8 mouse cellular contexts compared by ENCODE assay signal in genomic region chr2:167765072-167765800, GRCm38 (mm10).
DNase-seq lines count a peak whose midpoint lies in the region; ATAC-seq and TF ChIP-seq lines count a peak whose summit lies in the region.

No protein-coding gene starts in this region.

- TF ChIP-seq POLR2A in bone marrow, adult 2 months (IDR thresholded peaks at IDR 0.05; ENCODE audit: borderline replicate concordance, control insufficient read depth, low read depth, low read length) = no peak

- H3K9ac ChIP-seq in embryonic facial prominence, embryonic 13.5 days = 0 out of 2 replicates have a peak overlapping the region, but pooled peaks have one; percentile 6
- peak overlapping the region; percentile 32; the same call in 1 of the 2 replicates for H3K9ac ChIP-seq in kidney, embryonic 14.5 days (ENCODE audit: low read depth, low read length)
- no peak overlapping the region for H3K9ac ChIP-seq in limb, embryonic 15.5 days
- no peak overlapping the region for H3K9ac ChIP-seq in midbrain, embryonic 15.5 days

- 31% methylated on average over 22 of the region's 22 CpGs for WGBS in bone marrow, adult 2 months
- 50% methylated on average over 22 of the region's 22 CpGs for WGBS in embryonic facial prominence, embryonic 13.5 days
- 24% methylated on average over 22 of the region's 22 CpGs for WGBS in kidney, embryonic 14.5 days
- WGBS in limb, embryonic 15.5 days = 43% methylated on average over 22 of the region's 22 CpGs
- WGBS in midbrain, embryonic 15.5 days = 47% methylated on average over 22 of the region's 22 CpGs

- H3K4me1 ChIP-seq in bone marrow, adult 2 months (ENCODE audit: control insufficient read depth, insufficient read depth, low read length) = peaks cover 2% of the 10 kb centered on the region; the same call in 1 of the 2 replicates
- peaks cover 34% of the 10 kb centered on the region for H3K4me1 ChIP-seq in embryonic facial prominence, embryonic 13.5 days
- peaks cover 17% of the 10 kb centered on the region for H3K4me1 ChIP-seq in kidney, embryonic 14.5 days (ENCODE audit: control insufficient read depth, insufficient read depth, low read length)
- H3K4me1 ChIP-seq in limb, embryonic 15.5 days = peaks cover 41% of the 10 kb centered on the region
- no peaks in the 10 kb centered on the region for H3K4me1 ChIP-seq in midbrain, embryonic 15.5 days

- peak; percentile 99 for DNase-seq in 3T3-L1 (ENCODE audit: low read depth, low spot score)
- DNase-seq in heart, adult 8-10 months (ENCODE audit: low spot score) = peak; percentile 93
- DNase-seq in testis, postnatal 14 days (ENCODE audit: low spot score) = peak; percentile 75

- no peaks in the 10 kb centered on the region for H3K36me3 ChIP-seq in embryonic facial prominence, embryonic 13.5 days
- H3K36me3 ChIP-seq in kidney, embryonic 14.5 days (ENCODE audit: control insufficient read depth, insufficient read depth, low read length) = no peaks in the 10 kb centered on the region
- H3K36me3 ChIP-seq in limb, embryonic 15.5 days = no peaks in the 10 kb centered on the region
- no peaks in the 10 kb centered on the region for H3K36me3 ChIP-seq in midbrain, embryonic 15.5 days (replicated peaks)

- peak; percentile 32; the same call in 1 of the 2 replicates for ATAC-seq in embryonic facial prominence, embryonic 13.5 days (ENCODE audit: insufficient number of reproducible peaks, insufficient read depth, low FRiP score, low TSS enrichment, low read depth)
- ATAC-seq in kidney, embryonic 14.5 days (ENCODE audit: low FRiP score, low TSS enrichment) = peak; percentile 84
- no peak for ATAC-seq in limb, embryonic 15.5 days (ENCODE audit: insufficient number of reproducible peaks, low FRiP score, low TSS enrichment, low read depth)
- ATAC-seq in midbrain, embryonic 15.5 days (replicated peaks) = peak; percentile 33; the same call in 1 of the 2 replicates

- no peak overlapping the region for H3K4me3 ChIP-seq in bone marrow, adult 2 months (replicated peaks; ENCODE audit: control insufficient read depth, low read depth, low read length)
- no peak overlapping the region for H3K4me3 ChIP-seq in embryonic facial prominence, embryonic 13.5 days
- no peak overlapping the region for H3K4me3 ChIP-seq in kidney, embryonic 14.5 days (ENCODE audit: low read length)
- no peak overlapping the region for H3K4me3 ChIP-seq in limb, embryonic 15.5 days
- H3K4me3 ChIP-seq in midbrain, embryonic 15.5 days = no peak overlapping the region

- peak overlapping the region; percentile 45 for H3K27ac ChIP-seq in bone marrow, adult 2 months (ENCODE audit: control insufficient read depth, insufficient read depth, low read depth, low read length, poor library complexity)
- H3K27ac ChIP-seq in embryonic facial prominence, embryonic 13.5 days = peak overlapping the region; percentile 16; the same call in 1 of the 2 replicates
- peak overlapping the region; percentile 52 for H3K27ac ChIP-seq in kidney, embryonic 14.5 days (ENCODE audit: low read depth, low read length)
- peak overlapping the region; percentile 4; the same call in 1 of the 2 replicates for H3K27ac ChIP-seq in limb, embryonic 15.5 days
- no peak overlapping the region for H3K27ac ChIP-seq in midbrain, embryonic 15.5 days

- no peak for TF ChIP-seq CTCF in bone marrow, adult 2 months (IDR thresholded peaks at IDR 0.05; ENCODE audit: control insufficient read depth, insufficient read depth, low read length)

- no peak overlapping the region for H3K4me2 ChIP-seq in embryonic facial prominence, embryonic 13.5 days
- peak overlapping the region; percentile 8; the same call in 1 of the 2 replicates for H3K4me2 ChIP-seq in kidney, embryonic 14.5 days (replicated peaks; ENCODE audit: low read depth, low read length)
- H3K4me2 ChIP-seq in limb, embryonic 15.5 days = no peak overlapping the region
- no peak overlapping the region for H3K4me2 ChIP-seq in midbrain, embryonic 15.5 days

- no peaks in the 10 kb centered on the region for H3K27me3 ChIP-seq in embryonic facial prominence, embryonic 13.5 days
- H3K27me3 ChIP-seq in kidney, embryonic 14.5 days (ENCODE audit: control insufficient read depth, insufficient read depth, low read length) = no peaks in the 10 kb centered on the region
- no peaks in the 10 kb centered on the region for H3K27me3 ChIP-seq in limb, embryonic 15.5 days
- no peaks in the 10 kb centered on the region for H3K27me3 ChIP-seq in midbrain, embryonic 15.5 days (replicated peaks)

- H3K9me3 ChIP-seq in embryonic facial prominence, embryonic 13.5 days = no peaks in the 10 kb centered on the region
- H3K9me3 ChIP-seq in kidney, embryonic 14.5 days (ENCODE audit: control insufficient read depth, low read length) = no peaks in the 10 kb centered on the region
- H3K9me3 ChIP-seq in limb, embryonic 15.5 days = no peaks in the 10 kb centered on the region
- H3K9me3 ChIP-seq in midbrain, embryonic 15.5 days = no peaks in the 10 kb centered on the region

Comparison
In these comparisons a context has a peak if more than half of its experiments do, and no peak if none do; other contexts are left out.
1. H3K9ac ChIP-seq: peak in embryonic facial prominence, embryonic 13.5 days (single experiment) and kidney, embryonic 14.5 days (single experiment); none in limb, embryonic 15.5 days (single experiment) and midbrain, embryonic 15.5 days (single experiment).
2. Peak in every context shown above with its lines, with median percentiles within 50 percentile points of each other: DNase-seq.